Mouse (Mus musculus) MEL (cell line): ENCODE measurements around the gene Cyp2u1. TPM values are rescaled to one million over a fixed set of nuclear protein-coding genes. Genes with fewer than 3 reads are reported as not detected.
"Not testable (repeated sequence)": the region's sequence is repeated elsewhere in the genome, so short reads cannot be mapped to it uniquely, and the experiment has no call there.

Experiments used
- DNase-seq: peaks from one replicate; pipeline ENCODE4 v3.0.0; 2011; ENCODE audit warnings: low read depth, low spot score
- H3K27ac ChIP-seq: 2 replicates; pipeline ENCODE4 v1.5.1; 2012; ENCODE audit warnings: low read depth, mild to moderate bottlenecking, control low read depth, low read length, moderate library complexity; ENCODE audit not compliant: control insufficient read depth
- H3K27me3 ChIP-seq, 2 experiments: fragments of 150-350 bp in 1 of 2; sonication (generic) in 1 of 2; 2 replicates each; pipeline ENCODE4 v1.6.1; 2012; ENCODE audit warnings: low read length in 2 of 2, mild to moderate bottlenecking in 2 of 2, improper control_type of control experiment in 1 of 2, moderate library complexity in 1 of 2; ENCODE audit not compliant: insufficient read depth in 2 of 2, control insufficient read depth in 1 of 2
- H3K36me3 ChIP-seq, 2 experiments: 2 replicates each; pipeline ENCODE4 v1.6.1; 2012 to 2014; ENCODE audit warnings: low read length in 2 of 2, improper control_type of control experiment in 1 of 2, inconsistent platforms in 1 of 2, mild to moderate bottlenecking in 1 of 2; ENCODE audit not compliant: insufficient read depth in 2 of 2, control insufficient read depth in 1 of 2
- H3K4me1 ChIP-seq, 2 experiments: fragments of 150-350 bp in 1 of 2; sonication (generic) in 1 of 2; 2 replicates each; pipeline ENCODE4 v1.6.1; 2012; ENCODE audit warnings: low read length in 2 of 2, improper control_type of control experiment in 1 of 2, mild to moderate bottlenecking in 1 of 2; ENCODE audit not compliant: insufficient read depth in 2 of 2, control insufficient read depth in 1 of 2
- H3K4me3 ChIP-seq, 2 experiments: fragments of 150-350 bp in 1 of 2; sonication (generic) in 1 of 2; 2 replicates each; pipeline ENCODE4 v1.5.1; 2012; ENCODE audit warnings: low read depth in 2 of 2, low read length in 2 of 2, mild to moderate bottlenecking in 2 of 2, moderate library complexity in 2 of 2, control low read depth in 1 of 2, improper control_type of control experiment in 1 of 2; ENCODE audit not compliant: control insufficient read depth in 1 of 2, insufficient read depth in 1 of 2
- H3K79me2 ChIP-seq: 2 replicates; pipeline ENCODE4 v1.6.1; 2012; ENCODE audit warnings: mild to moderate bottlenecking, low read length, moderate library complexity; ENCODE audit not compliant: control insufficient read depth, poor library complexity, insufficient read depth
- H3K9ac ChIP-seq: 2 replicates; pipeline ENCODE4 v1.6.1; 2012; ENCODE audit warnings: low read depth, mild to moderate bottlenecking, control low read depth, low read length, moderate library complexity; ENCODE audit not compliant: control insufficient read depth, poor library complexity, severe bottlenecking
- H3K9me3 ChIP-seq: fragments of 150-350 bp; sonication (generic); replicated peaks from 2 replicates; pipeline ENCODE4 v1.6.1; 2012; ENCODE audit warnings: mild to moderate bottlenecking, low read length, improper control_type of control experiment, moderate library complexity; ENCODE audit not compliant: insufficient read depth
- CHD2 ChIP-seq: IDR thresholded peaks from 2 replicates; pipeline ENCODE4 v1.6.1; 2011; ENCODE audit warnings: low read length, improper control_type of control experiment
- CTCF ChIP-seq, 3 experiments: IDR thresholded peaks in 2 of 3; conservative IDR thresholded peaks in 1 of 3; 2 replicates each; pipeline ENCODE4 v1.5.1; 2011 to 2012; ENCODE audit warnings: low read length in 3 of 3, low read depth in 2 of 3, mild to moderate bottlenecking in 2 of 3, improper control_type of control experiment in 1 of 3, inconsistent platforms in 1 of 3, mixed read lengths in 1 of 3, moderate library complexity in 1 of 3; ENCODE audit not compliant: control insufficient read depth in 1 of 3, insufficient read depth in 1 of 3, poor library complexity in 1 of 3, severe bottlenecking in 1 of 3
- HCFC1 ChIP-seq: IDR thresholded peaks from 2 replicates; pipeline ENCODE4 v1.6.1; 2012; ENCODE audit warnings: low read depth, mild to moderate bottlenecking, inconsistent platforms, low read length, improper control_type of control experiment, moderate library complexity
- JUND ChIP-seq: IDR thresholded peaks from 2 replicates; pipeline ENCODE4 v1.6.1; 2011; ENCODE audit warnings: low read depth, mild to moderate bottlenecking, improper control_type of control experiment, low read length
- KAT2A ChIP-seq: conservative IDR thresholded peaks from 2 replicates; pipeline ENCODE4 v1.6.1; 2012; ENCODE audit warnings: low read depth, low read length, improper control_type of control experiment, inconsistent platforms
- MAX ChIP-seq: IDR thresholded peaks from 2 replicates; pipeline ENCODE4 v1.6.1; 2011; ENCODE audit warnings: low read length, improper control_type of control experiment
- MXI1 ChIP-seq: IDR thresholded peaks from 2 replicates; pipeline ENCODE4 v1.6.1; 2011; ENCODE audit warnings: mild to moderate bottlenecking, low read depth, low read length, improper control_type of control experiment
- MYB ChIP-seq: IDR thresholded peaks from 2 replicates; pipeline ENCODE4 v1.6.1; 2011; ENCODE audit warnings: mild to moderate bottlenecking, low read depth, low read length, improper control_type of control experiment
- MYC ChIP-seq: IDR thresholded peaks from 2 replicates; pipeline ENCODE4 v1.6.1; 2011; ENCODE audit warnings: low read depth, mild to moderate bottlenecking, low read length, improper control_type of control experiment, moderate library complexity
- NELFE ChIP-seq: IDR thresholded peaks from 2 replicates; pipeline ENCODE4 v1.6.1; 2011; ENCODE audit warnings: low read depth, low read length, improper control_type of control experiment
- NRF1 ChIP-seq: IDR thresholded peaks from 2 replicates; pipeline ENCODE4 v1.6.1; 2014; ENCODE audit warnings: low read depth, mild to moderate bottlenecking, inconsistent platforms, low read length, improper control_type of control experiment, moderate library complexity; ENCODE audit not compliant: poor library complexity, insufficient read depth, severe bottlenecking
- POLR2A ChIP-seq, 2 experiments: IDR thresholded peaks; 2 replicates each; pipeline ENCODE4 v1.6.1; 2011 to 2012; ENCODE audit warnings: low read length in 2 of 2, mild to moderate bottlenecking in 2 of 2, control low read depth in 1 of 2, improper control_type of control experiment in 1 of 2, low read depth in 1 of 2, moderate library complexity in 1 of 2; ENCODE audit not compliant: control insufficient read depth in 1 of 2, insufficient read depth in 1 of 2, poor library complexity in 1 of 2
- POLR2AphosphoS2 ChIP-seq: IDR thresholded peaks from 2 replicates; pipeline ENCODE4 v1.6.1; 2011; ENCODE audit warnings: low read length, improper control_type of control experiment
- POLR2AphosphoS5 ChIP-seq: IDR thresholded peaks from 2 replicates; pipeline ENCODE4 v1.6.1; 2012; ENCODE audit warnings: low read depth, borderline replicate concordance, mild to moderate bottlenecking, inconsistent platforms, low read length, moderate library complexity, mixed read lengths
- SMC3 ChIP-seq: IDR thresholded peaks from 2 replicates; pipeline ENCODE4 v1.6.1; 2011; ENCODE audit warnings: low read depth, low read length, improper control_type of control experiment
- TAL1 ChIP-seq: IDR thresholded peaks from 2 replicates; pipeline ENCODE4 v1.6.1; 2012; ENCODE audit warnings: mild to moderate bottlenecking, inconsistent platforms, low read length, moderate library complexity, mixed read lengths
- TBP ChIP-seq: IDR thresholded peaks from 2 replicates; pipeline ENCODE4 v1.8.0; 2011; ENCODE audit warnings: low read depth, low read length, improper control_type of control experiment
- TCF12 ChIP-seq: IDR thresholded peaks from 2 replicates; pipeline ENCODE4 v1.6.1; 2014; ENCODE audit warnings: low read depth, mild to moderate bottlenecking, inconsistent platforms, low read length, improper control_type of control experiment, moderate library complexity
- UBTF ChIP-seq: IDR thresholded peaks from 2 replicates; pipeline ENCODE4 v1.6.1; 2012; ENCODE audit warnings: low read depth, mild to moderate bottlenecking, inconsistent platforms, low read length, improper control_type of control experiment, moderate library complexity, borderline replicate concordance; ENCODE audit not compliant: insufficient read depth
- USF1 ChIP-seq: IDR thresholded peaks from 2 replicates; pipeline ENCODE4 v1.6.1; 2014; ENCODE audit warnings: low read depth, mild to moderate bottlenecking, inconsistent platforms, low read length, improper control_type of control experiment, moderate library complexity
- ZKSCAN1 ChIP-seq: IDR thresholded peaks from 2 replicates; pipeline ENCODE4 v1.6.1; 2012; ENCODE audit warnings: low read depth, mild to moderate bottlenecking, inconsistent platforms, low read length, improper control_type of control experiment, moderate library complexity
- ZNF384 ChIP-seq: IDR thresholded peaks from 2 replicates; pipeline ENCODE4 v1.6.1; 2012; ENCODE audit warnings: low read depth, mild to moderate bottlenecking, inconsistent platforms, low read length, improper control_type of control experiment
- polyA plus RNA-seq, 2 experiments: library from polyadenylated mRNA; stranded (reverse) in 1 of 2; unstranded in 1 of 2; fragments of >175 nt in 1 of 2; fragments of >200 nt in 1 of 2; gene quantifications; 2 replicates each; pipeline versions ENCODE4 v1.2.1 to v1.2.4; 2012; ENCODE audit warnings: low replicate concordance in 2 of 2, low read depth in 1 of 2; ENCODE audit not compliant: insufficient read length in 2 of 2, insufficient read depth in 1 of 2, missing spikeins in 1 of 2
- total RNA-seq: library from RNA; depleted of rRNA; stranded (reverse); fragments of 300-350 nt; gene quantifications from 2 replicates; pipeline ENCODE4 v1.2.3, GENCODE M21; 2012

Gene Cyp2u1
- total and polyA plus RNA-seq, 3 experiments = 3.6 to 4.5 TPM; not detected in 1

DNA sequence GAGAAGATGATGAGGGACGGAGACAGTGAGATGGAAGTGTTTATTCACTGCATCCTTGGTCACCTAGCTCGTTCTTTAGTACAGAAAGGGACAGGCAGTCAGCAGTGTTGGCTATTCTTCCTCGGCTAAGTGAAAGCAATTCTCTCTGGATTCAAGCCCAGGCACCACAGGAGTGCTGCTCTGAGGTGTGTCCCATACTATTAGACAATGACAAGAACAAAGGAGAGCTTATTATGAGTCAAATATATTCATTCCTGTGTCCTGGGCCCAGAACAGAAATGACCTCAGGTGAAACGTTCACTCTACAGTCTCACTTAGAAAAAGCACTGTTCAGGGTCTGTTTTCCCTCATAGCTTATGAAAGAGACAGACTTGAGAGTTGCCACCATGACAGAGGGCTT, 36.3 kb upstream of the Cyp2u1 start:
- no peaks in the 10 kb centered on the region for H3K9me3 ChIP-seq

DNA sequence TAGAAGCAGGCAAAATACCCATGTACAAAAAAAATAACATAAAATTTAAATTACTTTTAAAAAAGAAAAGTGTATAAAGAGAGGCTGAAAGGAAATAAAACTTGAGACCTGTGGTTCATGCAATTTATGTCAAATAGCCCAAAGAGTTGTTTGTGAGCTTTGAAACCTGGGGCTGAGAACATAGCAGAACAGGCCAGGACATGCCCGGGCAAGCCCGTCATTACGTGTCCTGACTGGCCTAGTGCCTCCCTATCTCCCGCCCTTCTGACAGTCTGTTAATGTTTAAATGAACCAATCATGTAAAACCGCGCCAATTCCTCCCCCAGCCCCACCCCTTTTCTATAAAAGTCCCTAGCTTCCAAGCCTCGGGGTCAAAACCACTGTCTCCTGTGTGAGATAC, 34.7 kb upstream of the Cyp2u1 start:
- not testable (repeated sequence) for H3K4me3 ChIP-seq, H3K27ac ChIP-seq, H3K36me3 ChIP-seq, H3K27me3 ChIP-seq, H3K9ac ChIP-seq, H3K79me2 ChIP-seq, H3K4me1 ChIP-seq, DNase-seq, H3K9me3 ChIP-seq

More for the DNA sequence above, 36.3 kb upstream of the Cyp2u1 start:
- no peak overlapping the region for H3K9ac ChIP-seq
- no peak overlapping the region for H3K4me3 ChIP-seq
- H3K27ac ChIP-seq = no peak overlapping the region
- no peaks in the 10 kb centered on the region for H3K4me1 ChIP-seq
- no peaks in the 10 kb centered on the region for H3K79me2 ChIP-seq
- TF ChIP-seq POLR2AphosphoS5 (no peak), USF1 (no peak), UBTF (no peak), TCF12 (no peak), NRF1 (no peak), KAT2A (no peak), POLR2AphosphoS2 (no peak), TBP (no peak), MYC (no peak), SMC3 (no peak), TAL1 (no peak), CHD2 (no peak), ZKSCAN1 (no peak), POLR2A (IDR thresholded peaks at IDR 0.05; ENCODE audit: control insufficient read depth in 1 of 2, insufficient read depth in 1 of 2, low read depth in 1 of 2, low read length in 2 of 2, poor library complexity in 1 of 2) (no peak), MXI1 (no peak)
- no peaks in the 10 kb centered on the region for H3K27me3 ChIP-seq
- no peak for DNase-seq
- H3K36me3 ChIP-seq = no peaks in the 10 kb centered on the region

GRCm38 (mm10) chr3:131336629-131337028, 33.6 kb upstream of the Cyp2u1 start:
- Histone ChIP-seq H3K9ac (no peak overlapping the region), H3K36me3 (no peaks in the 10 kb centered on the region), H3K79me2 (no peaks in the 10 kb centered on the region), H3K9me3 (no peaks in the 10 kb centered on the region), H3K27ac (no peak overlapping the region), H3K4me1 (no peaks in the 10 kb centered on the region), H3K27me3 (no peaks in the 10 kb centered on the region), H3K4me3 (no peak overlapping the region)
- TF ChIP-seq NRF1 (no peak), ZNF384 (no peak), HCFC1 (no peak), KAT2A (no peak), MYB (no peak), CTCF (IDR thresholded peaks at IDR 0.05 in 2 of 3, conservative IDR thresholded peaks at IDR 0.05 in 1 of 3; ENCODE audit: control insufficient read depth in 1 of 3, insufficient read depth in 1 of 3, low read depth in 2 of 3, low read length in 3 of 3, poor library complexity in 1 of 3, severe bottlenecking in 1 of 3) (no peak), MAX (no peak), UBTF (no peak), NELFE (no peak), MYC (no peak), JUND (no peak), USF1 (no peak), SMC3 (no peak)
- DNase-seq = no peak
